Mouse (Mus musculus) spleen, adult 18-20 months (tissue): ENCODE data around the gene Slit3.

Experiments used
- DNase-seq, 2 experiments: peaks; one replicate each; pipeline ENCODE4 v3.0.0; 2022; ENCODE audit warnings: mixed read lengths in 2 of 2

Gene Slit3

GRCm38 (mm10) chr11:35718881-35719280, 597.9 kb downstream of the Slit3 start:
- DNase-seq: no peak

- no peak for DNase-seq
These were observed 602.9 kb downstream of the Slit3 start for GRCm38 (mm10) chr11:35723876-35724275.

GRCm38 (mm10) chr11:35726341-35726846, 605.4 kb downstream of the Slit3 start:
- no peak for DNase-seq

GRCm38 (mm10) chr11:35728200-35728599, 607.2 kb downstream of the Slit3 start:
- no peak for DNase-seq

GRCm38 (mm10) chr11:35729186-35729585, 608.2 kb downstream of the Slit3 start:
- DNase-seq: no peak

- DNase-seq: no peak
These were observed 611.3 kb downstream of the Slit3 start for GRCm38 (mm10) chr11:35732366-35732765.

GRCm38 (mm10) chr11:35736817-35737216, 615.8 kb downstream of the Slit3 start:
- DNase-seq: no peak

GRCm38 (mm10) chr11:35737262-35737661, 616.2 kb downstream of the Slit3 start:
- no peak for DNase-seq

GRCm38 (mm10) chr11:35738102-35738501, 617.1 kb downstream of the Slit3 start:
- DNase-seq: no peak

GRCm38 (mm10) chr11:35743586-35743985, 622.6 kb downstream of the Slit3 start:
- DNase-seq: no peak

- DNase-seq: no peak
These were observed 623.5 kb downstream of the Slit3 start for GRCm38 (mm10) chr11:35744571-35744970.

GRCm38 (mm10) chr11:35750578-35750977, 629.6 kb downstream of the Slit3 start:
- no peak for DNase-seq

- no peak for DNase-seq
These were observed 633.9 kb downstream of the Slit3 start for GRCm38 (mm10) chr11:35754906-35755418.

- no peak for DNase-seq
These were observed 634.5 kb downstream of the Slit3 start for GRCm38 (mm10) chr11:35755546-35755945.

GRCm38 (mm10) chr11:35756411-35757303, 635.6 kb downstream of the Slit3 start:
- no peak for DNase-seq
